Mouse (Mus musculus): Measurements from ENCODE around the gene Trip6.

Gene Trip6

DNA sequence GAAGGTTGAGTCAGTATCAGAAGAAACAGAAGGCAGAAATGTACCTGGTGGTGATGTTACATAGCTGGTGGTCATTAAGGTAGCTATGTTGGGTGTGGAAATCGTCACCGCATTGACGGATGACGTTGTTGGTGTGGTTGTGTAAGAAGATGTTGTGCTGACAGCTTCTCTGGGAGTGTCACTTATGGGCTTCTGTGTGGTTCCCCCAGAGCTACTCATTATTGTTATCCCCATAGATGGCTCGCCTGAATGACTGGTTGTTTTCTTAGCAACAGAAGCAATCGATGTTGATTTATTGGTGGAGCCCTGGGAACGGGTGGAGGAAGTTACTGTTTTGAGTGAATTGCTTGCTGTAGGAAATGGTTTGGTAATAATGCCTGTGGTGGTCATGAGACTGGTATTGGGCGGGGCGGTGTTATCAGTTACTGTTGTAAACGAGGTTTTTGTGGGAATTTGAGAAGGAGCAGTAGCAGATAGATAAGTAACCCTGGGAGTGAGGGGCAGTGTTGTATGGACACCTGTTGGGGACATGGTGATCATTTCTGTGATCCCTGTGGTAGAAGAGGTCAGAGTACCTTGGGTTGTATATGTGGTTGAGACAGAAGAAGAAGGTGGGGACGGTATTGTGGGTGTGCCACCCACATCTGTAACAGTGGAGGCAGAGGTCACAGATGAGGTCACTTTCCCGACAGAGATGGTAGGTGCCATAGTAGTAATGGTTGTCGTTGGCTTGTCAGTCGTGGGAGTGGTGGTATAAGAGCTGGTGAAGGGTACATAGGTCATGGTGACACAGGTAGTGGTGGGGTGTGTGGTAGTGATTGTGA, 50.1 kb downstream of the Trip6 start:
- no peak for DNase-seq
